Mouse (Mus musculus): ENCODE data around the gene Deaf1. TPM values are rescaled to one million over a fixed set of nuclear protein-coding genes. Genes with fewer than 3 reads are reported as not detected.

The Deaf1 gene
- polyA plus RNA-seq, 1 experiment from 2014 or later = 82.0 TPM

DNA sequence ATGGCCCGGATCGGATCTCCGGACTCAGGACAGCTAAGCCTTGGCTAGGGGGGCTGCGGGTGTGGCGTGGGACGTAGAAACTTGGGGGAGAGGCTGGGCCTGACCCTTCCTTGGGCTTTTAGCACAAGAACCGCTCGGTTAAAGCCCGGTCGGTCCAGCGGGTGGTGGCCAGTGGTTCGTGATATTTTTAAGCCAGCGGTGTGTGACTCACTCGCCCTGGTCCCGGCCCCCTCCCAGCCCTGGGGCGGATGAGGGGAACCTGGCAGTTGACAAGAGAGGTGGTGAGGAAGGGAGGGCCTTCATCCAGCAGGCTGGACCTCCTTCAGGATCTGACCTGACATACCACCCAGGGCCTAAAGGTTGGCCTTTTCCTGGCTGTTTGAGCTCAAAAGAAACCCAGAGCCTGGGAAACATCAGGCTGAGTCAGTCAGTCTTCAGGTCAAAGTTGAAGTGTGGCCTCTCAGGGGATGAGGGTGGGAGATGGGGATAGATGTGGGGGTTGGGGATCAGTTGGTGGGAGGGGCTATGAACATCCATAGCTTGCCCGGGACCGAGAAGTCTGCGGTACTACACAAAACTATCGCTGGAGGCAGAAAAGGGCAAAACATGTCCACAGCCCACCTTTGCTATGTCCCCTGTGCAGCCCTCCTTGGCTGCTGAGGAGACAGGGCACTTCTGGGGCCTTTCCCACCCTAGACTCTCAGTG is 11.9 kb upstream of the Deaf1 start:
- Histone ChIP-seq H3K4me1 (peaks cover 18% of the 10 kb centered on the region), H3K9ac (peak overlapping the region; percentile 35), H3K4me2 (replicated peaks) (peak overlapping the region; percentile 56), H3K27ac (replicated peaks) (peak overlapping the region; percentile 51; the same call in 1 of the 2 replicates), H3K9me3 (replicated peaks) (no peaks in the 10 kb centered on the region), H3K36me3 (peaks cover 4% of the 10 kb centered on the region; the same call in 1 of the 2 replicates), H3K4me3 (replicated peaks) (peak overlapping the region; percentile 41), H3K27me3 (no peaks in the 10 kb centered on the region)
- 35% methylated on average over 20 of the region's 20 CpGs for WGBS
- no peak for ATAC-seq (ENCODE audit: insufficient number of reproducible peaks, low FRiP score, low TSS enrichment, low read depth)

DNA sequence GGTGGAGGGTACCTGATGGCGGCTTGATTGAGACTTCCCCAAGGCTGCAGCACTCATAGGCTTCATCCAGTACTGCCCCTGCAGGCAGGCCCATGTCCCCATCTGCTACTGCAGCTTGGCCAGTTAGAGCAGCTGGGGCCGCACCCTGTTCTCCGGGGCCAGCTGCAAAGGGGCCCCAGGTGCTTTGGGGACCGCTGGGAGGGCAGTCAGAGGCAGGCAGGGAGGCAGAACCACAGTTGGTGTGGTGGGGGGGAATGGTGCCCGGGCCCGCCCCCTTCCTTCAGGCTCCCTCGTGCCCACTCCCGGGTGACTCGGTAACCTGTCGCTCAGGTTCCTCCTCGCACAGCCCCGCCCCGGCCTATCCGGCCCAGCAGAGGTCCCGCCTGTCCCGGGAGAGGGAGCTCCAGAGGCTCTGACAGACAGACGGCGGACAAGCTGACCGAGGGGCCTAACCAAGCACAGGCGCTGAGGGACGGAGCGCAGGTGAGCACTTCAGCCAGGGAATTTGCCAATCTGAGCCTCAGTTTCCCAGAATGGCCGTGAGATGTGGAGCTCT is 11.2 kb upstream of the Deaf1 start, which contains the start of gene Eps8l2:
Gene Eps8l2 (plus strand): TSS at position 305 of the 556 bp plus-strand sequence.
- ATAC-seq (ENCODE audit: insufficient number of reproducible peaks, low FRiP score, low TSS enrichment, low read depth) = peak; percentile 59
- peak within 1 kb of the TSS; percentile 51; the same call in 1 of the 2 replicates for H3K27ac ChIP-seq (replicated peaks)
- H3K4me2 ChIP-seq (replicated peaks) = peak within 1 kb of the TSS; percentile 56
- peaks cover 18% of the 10 kb centered on the region for H3K4me1 ChIP-seq
- H3K36me3 ChIP-seq = peaks cover 4% of the 10 kb centered on the region; the same call in 1 of the 2 replicates
- peak within 1 kb of the TSS; percentile 35 for H3K9ac ChIP-seq
- no peaks in the 10 kb centered on the region for H3K27me3 ChIP-seq
- H3K4me3 ChIP-seq (replicated peaks) = peak within 1 kb of the TSS; percentile 41
- 5% methylated on average over 23 of the region's 23 CpGs for WGBS
- no peaks in the 10 kb centered on the region for H3K9me3 ChIP-seq (replicated peaks)

DNA sequence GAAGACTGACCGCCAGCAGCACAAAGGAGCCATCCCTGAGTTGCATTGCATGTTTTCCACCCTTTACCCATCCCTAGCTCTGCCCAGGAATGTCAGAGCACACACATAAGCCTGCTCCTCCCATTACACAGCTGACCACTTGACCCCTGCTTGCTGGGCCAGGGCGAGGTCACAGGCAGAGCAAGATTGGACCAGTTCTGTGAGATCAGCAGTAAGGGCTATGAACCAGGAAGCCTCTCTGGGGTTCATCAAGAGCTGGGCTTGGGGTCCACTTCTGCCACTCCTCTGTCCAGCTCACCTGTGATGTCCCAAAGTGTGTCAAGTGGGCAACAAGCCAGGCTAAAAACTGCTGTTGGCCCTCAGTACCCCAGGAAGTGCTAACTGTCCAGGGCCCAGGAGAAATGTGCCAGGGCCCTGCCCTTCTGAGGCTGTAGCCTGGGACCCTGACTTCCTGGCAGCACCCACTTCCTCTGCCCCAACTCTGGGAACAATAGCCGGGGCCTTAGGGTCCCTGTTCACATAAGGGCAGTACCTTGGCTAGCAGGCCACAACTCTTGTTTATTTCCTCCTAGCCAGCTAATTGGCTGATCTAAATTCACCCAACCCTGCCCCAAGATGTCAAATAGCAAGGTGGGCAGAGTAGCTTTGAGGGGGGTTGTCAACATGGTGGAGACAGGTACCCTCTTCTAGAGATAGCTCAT is 10.4 kb upstream of the Deaf1 start:
- H3K9ac ChIP-seq = no peak overlapping the region
- H3K9me3 ChIP-seq (replicated peaks) = no peaks in the 10 kb centered on the region
- no peak overlapping the region for H3K27ac ChIP-seq (replicated peaks)
- WGBS = 66% methylated on average over 3 of the region's 3 CpGs
- 0 out of 2 replicates have a peak overlapping the region, but pooled peaks have one; percentile 56 for H3K4me2 ChIP-seq (replicated peaks)
- no peak for ATAC-seq (ENCODE audit: insufficient number of reproducible peaks, low FRiP score, low TSS enrichment, low read depth)
- peaks cover 11% of the 10 kb centered on the region for H3K36me3 ChIP-seq
- H3K4me3 ChIP-seq (replicated peaks) = no peak overlapping the region
- H3K4me1 ChIP-seq = peaks cover 18% of the 10 kb centered on the region
- H3K27me3 ChIP-seq = no peaks in the 10 kb centered on the region

GRCm38 (mm10) chr7:141336296-141336695 is 8.8 kb upstream of the Deaf1 start:
- no peak for ATAC-seq (ENCODE audit: insufficient number of reproducible peaks, low FRiP score, low TSS enrichment, low read depth)
- no peaks in the 10 kb centered on the region for H3K27me3 ChIP-seq
- peaks cover 18% of the 10 kb centered on the region for H3K4me1 ChIP-seq
- H3K9ac ChIP-seq = no peak overlapping the region
- peaks cover 13% of the 10 kb centered on the region for H3K36me3 ChIP-seq
- no peak overlapping the region for H3K4me2 ChIP-seq (replicated peaks)
- 83% methylated on average over 3 of the region's 3 CpGs for WGBS
- no peaks in the 10 kb centered on the region for H3K9me3 ChIP-seq (replicated peaks)
- no peak overlapping the region for H3K4me3 ChIP-seq (replicated peaks)
- H3K27ac ChIP-seq (replicated peaks) = no peak overlapping the region

DNA sequence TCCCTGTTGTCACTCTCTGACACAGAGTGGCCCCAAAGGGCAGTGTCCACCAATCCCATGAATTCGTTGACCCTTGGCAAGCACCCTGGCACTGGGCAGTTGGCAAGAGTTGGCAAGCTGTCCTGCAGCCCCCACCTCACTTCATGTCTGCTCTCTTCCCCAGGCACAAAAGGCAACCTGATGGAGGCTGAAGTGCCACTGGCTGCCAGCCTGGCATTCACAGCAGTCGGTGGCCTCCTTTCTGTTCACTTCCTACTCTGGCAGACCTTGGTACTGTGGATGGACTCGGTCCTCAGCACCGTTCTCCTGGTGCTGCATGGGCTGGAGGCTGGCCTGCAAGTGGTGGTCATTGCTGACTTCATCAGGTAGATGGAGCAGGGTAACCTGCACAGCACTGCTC is 8.2 kb upstream of the Deaf1 start:
- Histone ChIP-seq H3K4me1 (peaks cover 18% of the 10 kb centered on the region), H3K36me3 (peaks cover 13% of the 10 kb centered on the region), H3K9me3 (replicated peaks) (no peaks in the 10 kb centered on the region), H3K4me3 (replicated peaks) (no peak overlapping the region), H3K27ac (replicated peaks) (no peak overlapping the region), H3K4me2 (replicated peaks) (no peak overlapping the region), H3K9ac (no peak overlapping the region), H3K27me3 (no peaks in the 10 kb centered on the region)
- no peak for ATAC-seq (ENCODE audit: insufficient number of reproducible peaks, low FRiP score, low TSS enrichment, low read depth)
- 86% methylated on average over 4 of the region's 4 CpGs for WGBS

GRCm38 (mm10) chr7:141335044-141335579 is 7.6 kb upstream of the Deaf1 start:
- no peaks in the 10 kb centered on the region for H3K27me3 ChIP-seq
- H3K4me3 ChIP-seq (replicated peaks) = no peak overlapping the region
- no peak overlapping the region for H3K4me2 ChIP-seq (replicated peaks)
- 72% methylated on average over 2 of the region's 2 CpGs for WGBS
- peaks cover 15% of the 10 kb centered on the region for H3K4me1 ChIP-seq
- no peak for ATAC-seq (ENCODE audit: insufficient number of reproducible peaks, low FRiP score, low TSS enrichment, low read depth)
- H3K9me3 ChIP-seq (replicated peaks) = no peaks in the 10 kb centered on the region
- H3K36me3 ChIP-seq = peaks cover 13% of the 10 kb centered on the region
- H3K9ac ChIP-seq = no peak overlapping the region
- H3K27ac ChIP-seq (replicated peaks) = no peak overlapping the region

GRCm38 (mm10) chr7:141331990-141332389 is 4.5 kb upstream of the Deaf1 start:
- no peak overlapping the region for H3K4me3 ChIP-seq (replicated peaks)
- H3K27me3 ChIP-seq = no peaks in the 10 kb centered on the region
- no peak overlapping the region for H3K27ac ChIP-seq (replicated peaks)
- ATAC-seq (ENCODE audit: insufficient number of reproducible peaks, low FRiP score, low TSS enrichment, low read depth) = no peak
- peaks cover 13% of the 10 kb centered on the region for H3K36me3 ChIP-seq
- peaks cover 10% of the 10 kb centered on the region for H3K4me1 ChIP-seq
- 79% methylated on average over 6 of the region's 6 CpGs for WGBS
- no peak overlapping the region for H3K4me2 ChIP-seq (replicated peaks)
- no peaks in the 10 kb centered on the region for H3K9me3 ChIP-seq (replicated peaks)
- H3K9ac ChIP-seq = no peak overlapping the region

GRCm38 (mm10) chr7:141330706-141331105 is 3.2 kb upstream of the Deaf1 start:
- no peak for ATAC-seq (ENCODE audit: insufficient number of reproducible peaks, low FRiP score, low TSS enrichment, low read depth)
- Histone ChIP-seq H3K4me2 (replicated peaks) (no peak overlapping the region), H3K9me3 (replicated peaks) (no peaks in the 10 kb centered on the region), H3K4me1 (peaks cover 23% of the 10 kb centered on the region), H3K27me3 (no peaks in the 10 kb centered on the region), H3K4me3 (replicated peaks) (no peak overlapping the region), H3K27ac (replicated peaks) (no peak overlapping the region), H3K9ac (no peak overlapping the region), H3K36me3 (peaks cover 11% of the 10 kb centered on the region)

DNA sequence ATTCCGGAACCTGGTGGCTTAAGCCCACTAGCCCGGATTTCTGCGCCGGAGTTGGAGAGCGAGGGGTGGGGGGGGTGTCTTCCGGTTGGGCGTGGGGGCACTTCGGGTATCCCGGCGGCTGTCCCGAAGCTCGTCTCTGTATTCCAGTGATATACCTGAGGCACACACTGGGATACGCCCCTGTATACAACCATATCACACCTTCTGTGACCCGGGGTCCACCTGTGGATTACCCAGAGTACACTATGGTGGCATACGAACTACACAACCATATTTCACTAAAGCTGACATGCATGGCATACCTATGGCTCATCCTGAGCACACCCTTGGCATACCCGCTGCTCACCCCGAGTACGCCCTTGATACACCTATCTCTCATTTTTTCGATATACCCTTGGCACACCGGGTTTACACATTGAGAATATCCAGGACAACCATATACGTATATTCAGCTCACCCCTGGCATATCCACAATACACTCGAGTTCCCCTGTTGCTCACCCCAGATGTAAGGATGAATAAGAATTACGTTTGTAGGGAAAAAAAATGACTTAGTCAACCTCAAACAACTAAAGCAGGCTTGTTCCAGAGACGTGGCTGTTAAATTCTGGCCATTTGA is 992 bp upstream of the Deaf1 start:
- peaks cover 16% of the 10 kb centered on the region for H3K36me3 ChIP-seq
- peak overlapping the region; percentile 87 for H3K4me2 ChIP-seq (replicated peaks)
- H3K9ac ChIP-seq = peak overlapping the region; percentile 87
- peak overlapping the region; percentile 65 for H3K4me3 ChIP-seq (replicated peaks)
- WGBS = 12% methylated on average over 24 of the region's 24 CpGs
- no peaks in the 10 kb centered on the region for H3K9me3 ChIP-seq (replicated peaks)
- peak overlapping the region; percentile 99 for H3K27ac ChIP-seq (replicated peaks)
- 0 out of 2 replicates have a peak, but pooled peaks have one; percentile 0 for ATAC-seq (ENCODE audit: insufficient number of reproducible peaks, low FRiP score, low TSS enrichment, low read depth)
- H3K27me3 ChIP-seq = no peaks in the 10 kb centered on the region
- H3K4me1 ChIP-seq = peaks cover 29% of the 10 kb centered on the region

DNA sequence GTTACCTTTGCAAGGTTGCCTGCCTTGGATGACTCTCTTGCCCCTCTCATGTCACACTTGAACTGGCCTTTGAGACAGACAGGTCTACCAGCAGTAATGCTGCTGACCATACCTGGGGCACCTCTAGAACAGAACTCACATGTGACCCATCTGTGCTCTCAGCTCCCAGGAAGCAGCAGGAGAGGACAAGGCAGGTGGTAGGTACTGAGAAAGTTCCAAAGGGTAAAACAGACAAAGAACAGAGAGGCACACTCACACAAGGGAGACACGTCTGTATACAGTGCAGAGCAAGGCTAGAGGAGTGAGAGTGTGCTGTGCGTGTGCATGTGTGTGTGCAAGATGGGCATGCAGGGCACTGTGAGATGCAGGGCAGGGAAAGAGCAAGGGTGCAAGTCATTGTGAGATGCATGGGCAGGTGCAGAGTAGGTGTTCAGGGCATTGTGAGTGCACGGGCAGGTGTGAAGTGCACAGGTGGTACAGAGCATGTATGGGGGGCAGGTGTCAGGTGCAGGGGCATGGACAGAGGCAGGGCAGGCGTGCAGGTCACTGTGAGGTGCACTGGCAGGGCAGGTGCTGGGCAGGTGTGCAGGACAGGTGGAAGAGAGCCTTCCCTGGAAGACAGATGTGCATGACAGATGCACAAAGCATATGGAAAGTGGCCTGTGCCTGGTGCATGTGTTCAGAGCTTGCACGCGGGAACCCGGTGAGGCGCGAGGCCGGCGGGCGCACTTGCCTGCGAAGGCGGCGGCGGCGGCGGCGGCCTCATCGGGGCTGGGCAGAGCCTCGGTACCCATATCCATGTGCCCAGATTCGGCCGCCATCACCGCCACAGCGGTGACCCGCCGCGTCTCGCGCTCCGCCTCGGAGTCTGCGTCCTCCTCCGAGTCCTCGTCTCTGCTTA is 694 bp downstream of the Deaf1 start:
- peaks cover 25% of the 10 kb centered on the region for H3K36me3 ChIP-seq
- peak overlapping the region; percentile 87 for H3K9ac ChIP-seq
- WGBS = 4% methylated on average over 34 of the region's 35 CpGs
- H3K9me3 ChIP-seq (replicated peaks) = no peaks in the 10 kb centered on the region
- peak overlapping the region; percentile 87 for H3K4me2 ChIP-seq (replicated peaks)
- peak overlapping the region; percentile 65 for H3K4me3 ChIP-seq (replicated peaks)
- no peaks in the 10 kb centered on the region for H3K27me3 ChIP-seq
- ATAC-seq (ENCODE audit: insufficient number of reproducible peaks, low FRiP score, low TSS enrichment, low read depth) = peak; percentile 6; the same call in 1 of the 2 replicates
- peak overlapping the region; percentile 99 for H3K27ac ChIP-seq (replicated peaks)
- peaks cover 29% of the 10 kb centered on the region for H3K4me1 ChIP-seq

Data from embryonic facial prominence, embryonic 15.5 days (tissue).